Mouse (Mus musculus): ENCODE data around the gene Bsx.

The Bsx gene

DNA sequence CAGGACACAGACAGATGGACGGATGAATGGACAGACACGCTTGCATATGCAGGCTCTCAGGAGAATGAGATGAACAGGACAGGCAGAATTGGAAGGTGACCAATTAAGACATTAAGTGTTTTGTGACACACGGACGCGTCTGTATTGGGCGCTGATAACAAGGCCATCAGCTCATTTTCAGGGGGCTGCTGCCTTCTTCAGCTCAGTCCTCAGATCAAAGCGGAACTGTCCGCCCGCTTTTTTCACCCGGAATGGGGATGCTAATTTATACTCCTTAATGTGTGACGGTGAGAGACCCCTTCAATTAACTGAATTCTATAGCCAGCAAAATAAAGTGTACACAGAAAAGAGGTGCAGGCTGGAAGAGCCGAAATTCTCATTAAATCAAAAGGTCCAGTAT, 15.5 kb downstream of the Bsx start:
- no peak for DNase-seq (ENCODE audit: low spot score in 2 of 2)

DNA sequence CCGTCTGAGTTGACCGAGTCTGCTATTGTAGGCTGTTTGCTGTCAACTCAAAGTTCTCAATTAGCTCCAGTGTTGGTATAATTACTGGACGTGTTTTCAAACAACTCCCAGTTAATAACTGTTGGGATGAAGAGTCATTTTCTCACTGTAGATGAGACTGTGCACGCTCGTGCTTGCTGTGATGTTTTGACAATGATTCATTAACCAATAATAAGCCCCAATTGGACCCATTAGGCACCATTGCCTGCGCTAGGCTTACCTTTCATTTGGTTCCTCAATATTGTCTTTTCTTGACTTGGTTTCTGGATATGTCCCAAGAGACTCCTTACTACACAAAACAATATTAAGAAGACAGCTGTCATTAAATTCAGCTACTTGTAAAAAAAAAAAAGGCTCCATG, 18.5 kb downstream of the Bsx start:
- no peak for DNase-seq (ENCODE audit: low spot score in 2 of 2)

DNA sequence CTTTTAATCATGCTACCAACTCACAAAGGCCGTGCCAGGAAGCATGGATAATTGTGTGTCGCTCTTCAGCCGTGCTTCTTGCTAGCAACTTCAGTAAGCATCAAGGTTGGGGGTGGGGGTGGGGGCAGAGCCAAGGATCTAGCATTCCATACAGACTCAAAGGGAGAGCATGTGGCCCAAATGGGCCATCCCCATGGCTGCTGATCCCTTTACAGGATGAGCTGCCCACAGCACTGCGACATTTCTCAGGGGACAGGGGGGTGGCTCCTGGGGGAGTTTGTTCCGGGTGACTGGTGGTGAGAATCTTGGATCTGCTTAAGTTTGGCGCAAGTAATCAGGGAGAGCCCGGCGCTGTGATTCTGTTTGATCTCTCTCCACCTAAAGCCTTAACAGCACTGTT, 33.5 kb downstream of the Bsx start:
- DNase-seq (ENCODE audit: low spot score in 2 of 2) = no peak

DNA sequence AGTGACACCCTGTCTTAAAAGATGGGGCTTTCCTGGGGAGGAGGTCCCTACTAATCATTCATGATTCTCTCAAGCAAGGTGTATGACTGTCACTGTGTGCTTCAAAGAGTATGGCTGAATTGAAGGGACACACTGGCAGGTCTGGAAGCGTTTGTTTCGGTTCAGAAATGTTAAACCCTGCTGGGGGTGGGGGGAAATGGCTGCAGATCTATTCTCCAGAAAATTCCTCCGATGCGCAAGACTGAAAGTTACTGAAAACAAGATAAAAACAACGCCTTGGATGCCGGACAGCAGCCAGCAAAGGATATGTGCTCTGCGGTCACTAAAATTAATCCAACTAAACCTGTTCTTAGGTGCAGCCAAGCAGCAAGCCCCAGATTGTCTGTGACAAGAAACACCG, 34.5 kb downstream of the Bsx start:
- no peak for DNase-seq (ENCODE audit: low spot score in 2 of 2)

DNA sequence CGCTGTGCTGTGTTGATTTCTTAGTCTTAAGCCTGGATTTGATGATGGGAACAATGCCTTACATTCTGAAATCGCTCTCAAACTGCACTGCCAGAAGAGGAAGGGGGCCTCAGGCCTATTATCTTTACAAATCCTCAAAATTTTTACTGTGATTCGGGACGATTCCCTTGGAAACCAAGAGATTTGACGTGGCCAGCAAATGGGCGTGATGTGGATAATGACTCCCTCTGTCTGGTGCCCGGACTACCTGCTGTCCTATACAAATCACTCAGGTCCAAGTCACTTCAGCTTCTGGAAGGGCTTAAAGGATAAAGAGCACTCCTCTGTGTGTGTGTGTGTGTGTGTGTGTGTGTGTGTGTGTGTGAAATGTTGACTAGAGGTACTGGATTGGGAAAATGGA, 35.0 kb downstream of the Bsx start:
- DNase-seq (ENCODE audit: low spot score in 2 of 2) = no peak

DNA sequence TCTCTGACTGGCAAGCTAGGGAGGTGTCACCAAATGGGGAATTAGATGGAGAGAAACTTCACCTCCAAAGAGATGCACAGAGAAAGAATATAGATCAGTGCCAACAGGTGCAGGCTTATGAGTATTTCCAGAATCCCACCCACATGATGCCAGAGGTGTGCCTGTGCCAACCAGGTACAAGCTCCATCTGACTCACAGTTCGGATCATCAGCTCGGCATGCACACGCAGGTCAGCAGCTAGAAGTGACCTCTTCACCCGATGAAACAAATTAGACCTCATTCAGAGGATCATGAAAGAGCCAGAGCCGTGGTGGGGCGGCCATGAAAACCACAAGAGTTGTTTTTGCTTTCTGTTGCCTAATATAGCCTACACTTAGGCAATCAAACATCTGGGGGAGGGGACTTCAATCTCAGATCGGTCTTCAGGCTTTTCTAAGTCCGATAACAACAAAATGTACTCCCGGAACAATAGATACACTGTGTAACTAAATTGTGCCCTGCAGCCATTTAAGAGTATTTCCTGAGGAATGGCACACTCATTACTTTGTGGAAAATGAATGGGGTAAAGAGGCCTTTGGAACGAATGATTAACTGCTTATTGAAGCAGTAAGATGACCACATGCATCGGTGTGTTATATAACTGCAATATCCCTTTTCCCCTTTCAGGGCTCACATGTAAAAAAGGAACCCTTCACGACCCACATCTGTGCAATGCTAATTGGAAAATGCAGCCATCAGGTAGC, 44.1 kb downstream of the Bsx start:
- no peak for DNase-seq (ENCODE audit: low spot score in 2 of 2)

DNA sequence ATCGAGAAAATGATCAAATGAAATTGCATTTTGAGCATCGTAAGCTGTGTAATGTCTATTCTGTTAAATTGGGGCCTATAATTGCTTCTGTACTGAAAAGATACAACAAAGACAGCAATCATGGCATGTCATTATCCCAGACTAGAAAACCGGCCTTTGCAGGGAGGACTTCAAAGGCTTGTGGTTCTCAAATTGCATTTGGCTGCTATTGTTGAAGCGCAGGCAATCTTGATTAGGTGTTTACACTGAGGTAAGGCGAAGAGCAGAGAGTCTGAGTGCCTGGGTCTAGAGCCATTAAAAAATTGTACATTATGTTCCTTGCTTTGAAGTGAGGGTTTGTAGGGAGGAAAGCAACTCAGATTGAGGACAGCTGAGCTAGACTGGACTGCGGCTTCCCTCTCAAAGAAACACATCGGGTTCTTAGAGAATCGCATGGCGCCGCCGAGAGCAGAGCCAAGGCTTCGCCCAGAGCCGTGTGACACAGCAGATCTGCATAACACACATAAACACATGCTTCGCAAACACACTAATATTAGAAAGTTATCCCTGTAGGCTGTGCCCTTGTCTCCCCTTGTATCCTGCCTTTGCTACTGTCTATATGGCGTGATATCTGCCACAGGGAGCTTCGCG, 53.5 kb downstream of the Bsx start:
- no peak for DNase-seq (ENCODE audit: low spot score in 2 of 2)
